Mouse (Mus musculus): ENCODE measurements around the gene Cacna2d4. TPM values are rescaled to one million over a fixed set of nuclear protein-coding genes. Genes with fewer than 3 reads are reported as not detected.
"Not testable (repeated sequence)": the region's sequence is repeated elsewhere in the genome, so short reads cannot be mapped to it uniquely, and the experiment has no call there.

Gene Cacna2d4
- total and polyA plus RNA-seq, 3 experiments: 0.33 TPM; not detected in 2

DNA sequence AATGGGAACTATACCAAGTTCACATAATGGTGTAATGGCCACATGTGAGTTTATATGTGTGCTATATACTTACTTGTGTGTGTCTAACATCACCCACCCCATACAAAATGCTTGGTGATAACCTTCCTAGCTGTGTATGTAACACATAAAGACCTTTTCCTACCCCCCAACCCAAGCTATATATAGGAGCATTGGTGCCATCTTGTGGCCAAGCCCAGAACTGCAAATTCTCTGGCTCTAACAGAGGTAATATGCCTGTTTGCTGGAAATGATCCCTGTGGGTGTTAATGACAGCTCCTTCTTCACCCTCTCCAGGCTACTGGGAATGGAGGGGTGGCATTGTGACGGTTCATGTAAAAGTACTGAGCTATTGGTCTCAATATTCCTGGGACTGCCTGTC, 111.9 kb downstream of the Cacna2d4 start:
- H3K9me3 ChIP-seq (replicated peaks): no peaks in the 10 kb centered on the region
- peaks cover 28% of the 10 kb centered on the region for H3K27me3 ChIP-seq (ENCODE audit: insufficient read depth, low read length)
- ATAC-seq (ENCODE audit: extremely low read depth, insufficient number of reproducible peaks, low FRiP score, poor library complexity, severe bottlenecking): no peak
- TF ChIP-seq CTCF (IDR thresholded peaks at IDR 0.05; ENCODE audit: low read depth, low read length) (peak; percentile 77), GATA1 (IDR thresholded peaks at IDR 0.05; ENCODE audit: borderline replicate concordance, low read length) (no peak), POLR2AphosphoS5 (IDR thresholded peaks at IDR 0.05; ENCODE audit: insufficient replicate concordance, low read depth, low read length) (no peak), TAL1 (conservative IDR thresholded peaks at IDR 0.05; ENCODE audit: low read depth, low read length) (no peak)
- peaks cover 22% of the 10 kb centered on the region for H3K4me1 ChIP-seq (ENCODE audit: insufficient read depth, low read depth, low read length)
- peak; percentile 45 for DNase-seq (ENCODE audit: low spot score)
- no peak overlapping the region for H3K4me3 ChIP-seq (ENCODE audit: low read depth, low read length)
- H3K36me3 ChIP-seq (replicated peaks): peaks cover 17% of the 10 kb centered on the region

GRCm38 (mm10) chr6:119350703-119351198, 114.4 kb downstream of the Cacna2d4 start:
- DNase-seq (ENCODE audit: low spot score) (no peak), ATAC-seq (ENCODE audit: extremely low read depth, insufficient number of reproducible peaks, low FRiP score, poor library complexity, severe bottlenecking) (no peak)
- TF ChIP-seq GATA1 (IDR thresholded peaks at IDR 0.05; ENCODE audit: borderline replicate concordance, low read length) (no peak), TAL1 (conservative IDR thresholded peaks at IDR 0.05; ENCODE audit: low read depth, low read length) (no peak), CTCF (IDR thresholded peaks at IDR 0.05; ENCODE audit: low read depth, low read length) (no peak), POLR2AphosphoS5 (IDR thresholded peaks at IDR 0.05; ENCODE audit: insufficient replicate concordance, low read depth, low read length) (no peak), GATA2 (IDR thresholded peaks at IDR 0.05; ENCODE audit: borderline replicate concordance, low read depth, low read length) (no peak)
- Histone ChIP-seq H3K36me3 (replicated peaks) (peaks cover 43% of the 10 kb centered on the region), H3K4me3 (ENCODE audit: low read depth, low read length) (no peak overlapping the region), H3K4me1 (ENCODE audit: insufficient read depth, low read depth, low read length) (peaks cover 18% of the 10 kb centered on the region), H3K27me3 (ENCODE audit: insufficient read depth, low read length) (peaks cover 17% of the 10 kb centered on the region), H3K9me3 (replicated peaks) (no peaks in the 10 kb centered on the region)

DNA sequence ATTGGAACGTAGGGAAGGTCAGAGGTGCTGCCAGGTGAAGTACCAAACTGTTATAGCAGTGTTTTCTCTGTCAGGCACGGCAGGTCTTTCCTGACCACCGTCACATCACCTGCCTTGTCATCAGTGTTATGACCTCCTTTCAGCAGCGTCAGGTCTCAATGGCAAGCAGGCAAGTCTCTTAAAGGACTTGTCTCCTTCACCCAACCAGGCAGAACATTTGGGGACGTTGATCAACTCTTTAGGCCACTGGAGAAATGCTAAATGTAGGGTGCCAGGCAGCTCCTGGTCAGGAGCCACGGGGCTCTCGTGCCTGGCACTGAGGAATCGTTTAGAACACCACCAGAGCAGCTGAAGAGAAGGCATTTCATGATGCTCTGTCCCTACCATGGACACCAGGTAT, 115.3 kb downstream of the Cacna2d4 start:
- peaks cover 11% of the 10 kb centered on the region; the same call in 1 of the 2 replicates for H3K4me1 ChIP-seq (ENCODE audit: insufficient read depth, low read depth, low read length)
- ATAC-seq (ENCODE audit: extremely low read depth, insufficient number of reproducible peaks, low FRiP score, poor library complexity, severe bottlenecking): no peak
- H3K4me3 ChIP-seq (ENCODE audit: low read depth, low read length): no peak overlapping the region

DNA sequence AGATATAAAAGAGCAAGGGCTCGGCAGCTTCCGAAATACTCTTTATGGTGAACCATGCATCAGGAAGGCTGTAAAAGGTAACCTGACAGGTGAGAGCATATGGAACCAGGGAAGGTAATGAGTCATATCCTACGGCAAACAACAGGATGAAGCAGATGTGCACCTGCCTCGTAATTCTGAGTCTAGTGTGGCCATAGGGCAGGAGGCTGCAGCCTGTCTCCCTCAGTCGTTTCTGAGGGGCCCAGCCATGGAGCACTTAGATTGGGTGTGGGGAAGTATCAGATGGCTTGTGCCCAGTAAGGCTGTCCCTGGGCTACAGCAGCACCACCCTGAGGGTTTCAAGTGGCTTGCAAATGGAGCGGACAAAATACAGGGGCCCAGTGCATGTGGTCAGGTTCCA, 116.2 kb downstream of the Cacna2d4 start:
- Histone ChIP-seq H3K4me1 (ENCODE audit: insufficient read depth, low read depth, low read length) (peaks cover 5% of the 10 kb centered on the region; the same call in 1 of the 2 replicates), H3K27me3 (ENCODE audit: insufficient read depth, low read length) (peaks cover 2% of the 10 kb centered on the region), H3K4me3 (ENCODE audit: low read depth, low read length) (no peak overlapping the region), H3K9me3 (replicated peaks) (no peaks in the 10 kb centered on the region), H3K36me3 (replicated peaks) (peaks cover 60% of the 10 kb centered on the region)
- DNase-seq (ENCODE audit: low spot score): no peak
- TF ChIP-seq CTCF (IDR thresholded peaks at IDR 0.05; ENCODE audit: low read depth, low read length) (no peak), TAL1 (conservative IDR thresholded peaks at IDR 0.05; ENCODE audit: low read depth, low read length) (no peak), GATA1 (IDR thresholded peaks at IDR 0.05; ENCODE audit: borderline replicate concordance, low read length) (no peak), GATA2 (IDR thresholded peaks at IDR 0.05; ENCODE audit: borderline replicate concordance, low read depth, low read length) (no peak), POLR2AphosphoS5 (IDR thresholded peaks at IDR 0.05; ENCODE audit: insufficient replicate concordance, low read depth, low read length) (no peak)
- no peak for ATAC-seq (ENCODE audit: extremely low read depth, insufficient number of reproducible peaks, low FRiP score, poor library complexity, severe bottlenecking)

More for the DNA sequence above, 115.3 kb downstream of the Cacna2d4 start:
- no peaks in the 10 kb centered on the region for H3K9me3 ChIP-seq (replicated peaks)
- DNase-seq (ENCODE audit: low spot score): no peak
- no peak for TF ChIP-seq GATA2 (IDR thresholded peaks at IDR 0.05; ENCODE audit: borderline replicate concordance, low read depth, low read length)
- no peak for TF ChIP-seq GATA1 (IDR thresholded peaks at IDR 0.05; ENCODE audit: borderline replicate concordance, low read length)
- TF ChIP-seq TAL1 (conservative IDR thresholded peaks at IDR 0.05; ENCODE audit: low read depth, low read length): no peak
- TF ChIP-seq CTCF (IDR thresholded peaks at IDR 0.05; ENCODE audit: low read depth, low read length): no peak
- peaks cover 10% of the 10 kb centered on the region for H3K27me3 ChIP-seq (ENCODE audit: insufficient read depth, low read length)
- H3K36me3 ChIP-seq (replicated peaks): peaks cover 52% of the 10 kb centered on the region

GRCm38 (mm10) chr6:119358020-119358571, 121.8 kb downstream of the Cacna2d4 start:
- no peaks in the 10 kb centered on the region for H3K9me3 ChIP-seq (replicated peaks)
- no peaks in the 10 kb centered on the region for H3K27me3 ChIP-seq (ENCODE audit: insufficient read depth, low read length)
- H3K4me1 ChIP-seq (ENCODE audit: insufficient read depth, low read depth, low read length): peaks cover 38% of the 10 kb centered on the region
- DNase-seq (ENCODE audit: low spot score): no peak
- peaks cover 86% of the 10 kb centered on the region for H3K36me3 ChIP-seq (replicated peaks)
- no peak overlapping the region for H3K4me3 ChIP-seq (ENCODE audit: low read depth, low read length)
- ATAC-seq (ENCODE audit: extremely low read depth, insufficient number of reproducible peaks, low FRiP score, poor library complexity, severe bottlenecking): no peak
- TF ChIP-seq TAL1 (conservative IDR thresholded peaks at IDR 0.05; ENCODE audit: low read depth, low read length) (no peak), POLR2AphosphoS5 (IDR thresholded peaks at IDR 0.05; ENCODE audit: insufficient replicate concordance, low read depth, low read length) (no peak), GATA1 (IDR thresholded peaks at IDR 0.05; ENCODE audit: borderline replicate concordance, low read length) (no peak), CTCF (IDR thresholded peaks at IDR 0.05; ENCODE audit: low read depth, low read length) (no peak), GATA2 (IDR thresholded peaks at IDR 0.05; ENCODE audit: borderline replicate concordance, low read depth, low read length) (no peak)

DNA sequence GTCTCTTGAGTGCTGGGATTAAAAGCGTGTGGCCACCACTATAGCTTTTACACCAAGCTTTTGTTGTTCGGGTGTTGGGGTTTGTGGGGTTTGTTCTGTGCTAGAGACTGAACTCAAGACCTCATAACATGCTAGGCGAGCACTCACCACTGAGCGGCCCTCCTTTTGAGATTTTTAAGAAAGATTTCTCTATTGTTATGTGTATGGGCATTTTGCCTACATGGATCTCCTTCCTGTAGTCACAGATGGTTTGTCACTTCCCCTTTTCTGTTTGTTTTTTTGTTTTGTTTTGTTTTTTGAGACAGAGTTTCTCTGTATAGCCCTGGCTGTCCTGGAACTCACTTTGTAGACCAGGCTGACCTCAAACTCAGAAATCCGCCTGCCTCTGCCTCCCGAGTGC, 123.9 kb downstream of the Cacna2d4 start:
- H3K4me3 ChIP-seq (ENCODE audit: low read depth, low read length); H3K9me3 ChIP-seq (replicated peaks); H3K27me3 ChIP-seq (ENCODE audit: insufficient read depth, low read length): not testable (repeated sequence)
- DNase-seq (ENCODE audit: low spot score): peak; percentile 37
- Histone ChIP-seq H3K36me3 (replicated peaks) (peaks cover 81% of the 10 kb centered on the region), H3K4me1 (ENCODE audit: insufficient read depth, low read depth, low read length) (peaks cover 42% of the 10 kb centered on the region)
- ATAC-seq (ENCODE audit: extremely low read depth, insufficient number of reproducible peaks, low FRiP score, poor library complexity, severe bottlenecking): peak; percentile 54

Data from G1E (cell line).